Mouse (Mus musculus): ENCODE measurements around the gene Papolb.

Papolb gene

GRCm38 (mm10) chr5:142529915-142530314, at the start of gene Papolb:
TSS of gene Papolb (minus strand) at chr5:142530076.
- DNase-seq (ENCODE audit: low spot score), result no peak

GRCm38 (mm10) chr5:142578192-142578591, 48.3 kb upstream of the Papolb start:
- DNase-seq (ENCODE audit: low spot score), result no peak

- no peak for DNase-seq (ENCODE audit: low spot score)
Observed at GRCm38 (mm10) chr5:142576832-142577231, 47.0 kb upstream of the Papolb start.

- DNase-seq (ENCODE audit: low spot score), result no peak
Observed at GRCm38 (mm10) chr5:142574323-142575057, 44.6 kb upstream of the Papolb start.

GRCm38 (mm10) chr5:142564606-142565005, 34.7 kb upstream of the Papolb start:
- DNase-seq (ENCODE audit: low spot score), result no peak

- DNase-seq (ENCODE audit: low spot score), result no peak
Observed at GRCm38 (mm10) chr5:142560261-142560660, 30.4 kb upstream of the Papolb start.

- DNase-seq (ENCODE audit: low spot score), result peak; percentile 81
Observed at GRCm38 (mm10) chr5:142557397-142558067, 27.7 kb upstream of the Papolb start.

- no peak for DNase-seq (ENCODE audit: low spot score)
Observed at GRCm38 (mm10) chr5:142556721-142557120, 26.8 kb upstream of the Papolb start.

GRCm38 (mm10) chr5:142555866-142556265, 26.0 kb upstream of the Papolb start:
- DNase-seq (ENCODE audit: low spot score), result no peak

GRCm38 (mm10) chr5:142550706-142551652, 21.1 kb upstream of the Papolb start, which contains the start of gene Radil:
TSS of gene Radil (minus strand) at chr5:142551098.
- DNase-seq (ENCODE audit: low spot score), result peak; percentile 99

- peak; percentile 92 for DNase-seq (ENCODE audit: low spot score)
Observed at GRCm38 (mm10) chr5:142549961-142550705, 20.3 kb upstream of the Papolb start.

GRCm38 (mm10) chr5:142549441-142549840, 19.6 kb upstream of the Papolb start:
- peak; percentile 42 for DNase-seq (ENCODE audit: low spot score)

- DNase-seq (ENCODE audit: low spot score), result peak; percentile 34
Observed at GRCm38 (mm10) chr5:142547066-142547465, 17.2 kb upstream of the Papolb start.

GRCm38 (mm10) chr5:142546344-142546743, 16.5 kb upstream of the Papolb start:
- no peak for DNase-seq (ENCODE audit: low spot score)

GRCm38 (mm10) chr5:142545014-142545795, 15.3 kb upstream of the Papolb start:
- DNase-seq (ENCODE audit: low spot score), result no peak

GRCm38 (mm10) chr5:142537286-142537685, 7.4 kb upstream of the Papolb start:
- no peak for DNase-seq (ENCODE audit: low spot score)

- no peak for DNase-seq (ENCODE audit: low spot score)
Observed at GRCm38 (mm10) chr5:142535388-142535787, 5.5 kb upstream of the Papolb start.

- peak; percentile 59 for DNase-seq (ENCODE audit: low spot score)
Observed at GRCm38 (mm10) chr5:142524711-142525464, 5.0 kb downstream of the Papolb start.

- no peak for DNase-seq (ENCODE audit: low spot score)
Observed at GRCm38 (mm10) chr5:142521195-142521866, 8.5 kb downstream of the Papolb start.

Data from MN1 (cell line).